Mouse (Mus musculus): Measurements from ENCODE around the gene Theg. TPM values are rescaled to one million over a fixed set of nuclear protein-coding genes. Genes with fewer than 3 reads are reported as not detected.

Theg gene
- total and polyA plus RNA-seq, 3 experiments, result not detected

- H3K4me3 ChIP-seq (ENCODE audit: control insufficient read depth in 1 of 2, insufficient read depth in 1 of 2, low read depth in 2 of 2, low read length in 2 of 2), result no peak overlapping the region
- H3K27ac ChIP-seq (ENCODE audit: control insufficient read depth, low read depth, low read length), result no peak overlapping the region
- no peak for DNase-seq (ENCODE audit: low read depth, low spot score)
- H3K36me3 ChIP-seq (ENCODE audit: control insufficient read depth in 1 of 2, insufficient read depth in 2 of 2, low read length in 2 of 2), result peaks cover 0 to 5% of the 10 kb centered on the region in 2 experiments; a peak in 2 of 4 replicates
- no peaks in the 10 kb centered on the region for H3K9me3 ChIP-seq (replicated peaks; ENCODE audit: insufficient read depth, low read length)
- no peak for TF ChIP-seq RCOR1 (IDR thresholded peaks at IDR 0.05; ENCODE audit: low read depth, low read length)
- no peak for TF ChIP-seq ZNF384 (IDR thresholded peaks at IDR 0.05; ENCODE audit: low read depth, low read length)
- no peak for TF ChIP-seq EP300 (IDR thresholded peaks at IDR 0.05; ENCODE audit: low read depth in 1 of 2, low read length in 2 of 2)
- TF ChIP-seq RAD21 (IDR thresholded peaks at IDR 0.05; ENCODE audit: low read depth, low read length), result no peak
- TF ChIP-seq MAFK (IDR thresholded peaks at IDR 0.05; ENCODE audit: borderline replicate concordance, low read depth, low read length), result no peak
- no peak for TF ChIP-seq POLR2A (IDR thresholded peaks at IDR 0.05; ENCODE audit: control insufficient read depth in 1 of 2, insufficient read depth in 1 of 2, low read depth in 1 of 2, low read length in 2 of 2, poor library complexity in 1 of 2)
- TF ChIP-seq POLR2AphosphoS5 (IDR thresholded peaks at IDR 0.05; ENCODE audit: borderline replicate concordance, low read depth, low read length), result no peak
- TF ChIP-seq HCFC1 (IDR thresholded peaks at IDR 0.05; ENCODE audit: low read depth, low read length), result no peak
- no peak for TF ChIP-seq MYC (IDR thresholded peaks at IDR 0.05; ENCODE audit: low read depth, low read length)
- no peak for TF ChIP-seq ZC3H11A (IDR thresholded peaks at IDR 0.05; ENCODE audit: low read depth, low read length)
- TF ChIP-seq MYB (IDR thresholded peaks at IDR 0.05; ENCODE audit: low read depth, low read length), result no peak
- no peak for TF ChIP-seq CTCF (IDR thresholded peaks at IDR 0.05 in 2 of 3, conservative IDR thresholded peaks at IDR 0.05 in 1 of 3; ENCODE audit: control insufficient read depth in 1 of 3, insufficient read depth in 1 of 3, low read depth in 2 of 3, low read length in 3 of 3, poor library complexity in 1 of 3, severe bottlenecking in 1 of 3)
- no peak for TF ChIP-seq JUND (IDR thresholded peaks at IDR 0.05; ENCODE audit: low read depth, low read length)
- TF ChIP-seq ETS1 (IDR thresholded peaks at IDR 0.05; ENCODE audit: low read depth, low read length), result no peak
- TF ChIP-seq ZMIZ1 (IDR thresholded peaks at IDR 0.05; ENCODE audit: low read depth, low read length), result no peak
- no peak for TF ChIP-seq UBTF (IDR thresholded peaks at IDR 0.05; ENCODE audit: borderline replicate concordance, insufficient read depth, low read depth, low read length)
- TF ChIP-seq SMC3 (IDR thresholded peaks at IDR 0.05; ENCODE audit: low read depth, low read length), result no peak
- TF ChIP-seq USF2 (IDR thresholded peaks at IDR 0.05; ENCODE audit: borderline replicate concordance in 1 of 2, insufficient read depth in 1 of 2, low read depth in 1 of 2, low read length in 2 of 2), result no peak
- no peak for TF ChIP-seq MAZ (IDR thresholded peaks at IDR 0.05; ENCODE audit: low read depth, low read length)
- no peak for TF ChIP-seq BHLHE40 (IDR thresholded peaks at IDR 0.05; ENCODE audit: borderline replicate concordance, low read depth, low read length)
- H3K79me2 ChIP-seq (ENCODE audit: control insufficient read depth, insufficient read depth, low read length, poor library complexity), result no peaks in the 10 kb centered on the region
- H3K27me3 ChIP-seq (ENCODE audit: control insufficient read depth in 1 of 2, insufficient read depth in 2 of 2, low read length in 2 of 2), result no peaks in the 10 kb centered on the region
- H3K4me1 ChIP-seq (ENCODE audit: control insufficient read depth in 1 of 2, insufficient read depth in 2 of 2, low read length in 2 of 2), result peaks cover 4 to 10% of the 10 kb centered on the region in 2 experiments
- H3K9ac ChIP-seq (ENCODE audit: control insufficient read depth, low read depth, low read length, poor library complexity, severe bottlenecking), result no peak overlapping the region
These were observed 8.4 kb upstream of the Theg start for GRCm38 (mm10) chr10:79595590-79595929.

Data from MEL (cell line).